Mouse (Mus musculus): ENCODE results near the gene Aass.

Gene Aass

GRCm38 (mm10) chr6:23055734-23056133 is 77.1 kb downstream of the Aass start:
- DNase-seq (ENCODE audit: low read depth, low spot score), result no peak

GRCm38 (mm10) chr6:23048836-23049235 is 84.0 kb downstream of the Aass start:
- DNase-seq (ENCODE audit: low read depth, low spot score), result no peak

GRCm38 (mm10) chr6:23028251-23028650 is 104.5 kb downstream of the Aass start:
- no peak for DNase-seq (ENCODE audit: low read depth, low spot score)

All from brain, adult 2 months (tissue).